Mouse (Mus musculus): ENCODE data around the gene Rab37.

DNA sequence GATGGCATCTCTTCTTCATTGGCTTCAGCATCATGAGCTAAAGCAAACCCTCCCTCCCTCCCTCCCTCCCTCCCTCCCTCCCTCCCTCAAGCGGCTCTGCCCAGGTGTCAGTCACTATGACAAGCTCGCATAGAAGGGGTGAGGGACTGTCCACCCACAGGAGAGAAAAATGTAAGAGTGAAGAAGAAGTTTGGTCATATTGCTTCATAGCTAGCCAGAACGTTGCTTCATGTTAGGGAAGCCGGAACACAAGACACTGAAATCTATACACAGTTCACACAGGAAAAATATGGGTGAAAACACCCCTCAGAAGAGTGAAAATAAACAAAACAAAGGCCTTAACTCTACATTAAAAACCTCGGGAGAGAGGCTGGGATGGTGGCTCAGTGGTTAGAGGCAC, 19.0 kb downstream of the Rab37 start:
- TF ChIP-seq CTCF (IDR thresholded peaks at IDR 0.05; ENCODE audit: low read depth) (no peak), EP300 (IDR thresholded peaks at IDR 0.05; ENCODE audit: low read depth) (no peak)

All from liver, postnatal 0 days (tissue).